Mouse (Mus musculus) kidney, postnatal 36 days (tissue): ENCODE measurements around the gene Dync1i1.
"Not testable (repeated sequence)": the region's sequence is repeated elsewhere in the genome, so short reads cannot be mapped to it uniquely, and the experiment has no call there.

Experiments used
- DNase-seq, 2 experiments: peaks; one replicate each; pipeline ENCODE4 v3.0.0; 2021 to 2022; ENCODE audit warnings: mixed read lengths in 2 of 2

Gene Dync1i1

GRCm38 (mm10) chr6:5725611-5726236 is at the start of gene Dync1i1:
Dync1i1 (plus strand) TSS chr6:5725639.
- peak; percentile 3 to 25 for DNase-seq

GRCm38 (mm10) chr6:5679738-5680137 is 45.7 kb upstream of the Dync1i1 start:
- no peak for DNase-seq

- no peak for DNase-seq
Observed at GRCm38 (mm10) chr6:5701826-5702225, 23.6 kb upstream of the Dync1i1 start.

- DNase-seq, result not testable (repeated sequence)
Observed at GRCm38 (mm10) chr6:5707894-5708293, 17.5 kb upstream of the Dync1i1 start.

GRCm38 (mm10) chr6:5710063-5710605 is 15.3 kb upstream of the Dync1i1 start:
- no peak for DNase-seq

GRCm38 (mm10) chr6:5712620-5713019 is 12.8 kb upstream of the Dync1i1 start:
- DNase-seq, result no peak

- no peak for DNase-seq
Observed at GRCm38 (mm10) chr6:5715101-5715618, 10.3 kb upstream of the Dync1i1 start.

GRCm38 (mm10) chr6:5718955-5719354 is 6.5 kb upstream of the Dync1i1 start:
- DNase-seq, result no peak

- not testable (repeated sequence) for DNase-seq
Observed at GRCm38 (mm10) chr6:5720716-5721115, 4.7 kb upstream of the Dync1i1 start.

GRCm38 (mm10) chr6:5723986-5724385 is 1.5 kb upstream of the Dync1i1 start:
- no peak for DNase-seq

GRCm38 (mm10) chr6:5726237-5726670 is 815 bp downstream of the Dync1i1 start:
- no peak for DNase-seq

GRCm38 (mm10) chr6:5733217-5733616 is 7.8 kb downstream of the Dync1i1 start:
- DNase-seq, result no peak

- DNase-seq, result no peak
Observed at GRCm38 (mm10) chr6:5734398-5734797, 9.0 kb downstream of the Dync1i1 start.

- no peak for DNase-seq
Observed at GRCm38 (mm10) chr6:5734862-5735261, 9.4 kb downstream of the Dync1i1 start.

- no peak for DNase-seq
Observed at GRCm38 (mm10) chr6:5739711-5740110, 14.3 kb downstream of the Dync1i1 start.

GRCm38 (mm10) chr6:5741395-5742032 is 16.1 kb downstream of the Dync1i1 start:
- DNase-seq, result no peak

GRCm38 (mm10) chr6:5750079-5750711 is 24.8 kb downstream of the Dync1i1 start:
- DNase-seq, result no peak

- DNase-seq, result peak in 1 of 2 experiments; percentile 4
Observed at GRCm38 (mm10) chr6:5752128-5752527, 26.7 kb downstream of the Dync1i1 start.

GRCm38 (mm10) chr6:5752617-5753016 is 27.2 kb downstream of the Dync1i1 start:
- no peak for DNase-seq

- DNase-seq, result no peak
Observed at GRCm38 (mm10) chr6:5756509-5757130, 31.2 kb downstream of the Dync1i1 start.

- DNase-seq, result no peak
Observed at GRCm38 (mm10) chr6:5762943-5763342, 37.5 kb downstream of the Dync1i1 start.

GRCm38 (mm10) chr6:5768576-5768975 is 43.1 kb downstream of the Dync1i1 start:
- no peak for DNase-seq

GRCm38 (mm10) chr6:5770283-5770682 is 44.8 kb downstream of the Dync1i1 start:
- DNase-seq, result no peak
